Mouse (Mus musculus) megakaryocyte, embryonic 14.5 days (primary cell): ENCODE results near the gene Hmg20a. TPM values are rescaled to one million over a fixed set of nuclear protein-coding genes. Genes with fewer than 3 reads are reported as not detected.

Experiments
- H3K27me3 ChIP-seq: replicated peaks from 2 replicates; pipeline ENCODE3; 2012; ENCODE audit warnings: inconsistent platforms
- H3K36me3 ChIP-seq: replicated peaks from 2 replicates; pipeline ENCODE3; 2012; ENCODE audit warnings: low read length, inconsistent platforms, mixed read lengths
- H3K4me1 ChIP-seq: 2 replicates; pipeline ENCODE4 v1.6.1; 2012; ENCODE audit warnings: inconsistent platforms
- H3K4me3 ChIP-seq: replicated peaks from 2 replicates; pipeline ENCODE3; 2012; ENCODE audit warnings: moderate library complexity, mild to moderate bottlenecking, inconsistent platforms
- H3K9me3 ChIP-seq: 2 replicates; pipeline ENCODE4 v1.6.1; 2012; ENCODE audit warnings: inconsistent platforms
- FLI1 ChIP-seq: IDR thresholded peaks from 2 replicates; pipeline ENCODE4 v1.6.1; 2012; ENCODE audit warnings: low read length, inconsistent platforms, mixed read lengths
- GATA1 ChIP-seq: IDR thresholded peaks from 3 replicates; pipeline ENCODE4 v1.6.1; 2012; ENCODE audit warnings: mixed read lengths, low read length, inconsistent platforms, borderline replicate concordance
- polyA plus RNA-seq: library from polyadenylated mRNA; stranded (reverse); fragments of >175 nt; gene quantifications from 2 replicates; pipeline ENCODE4 v1.2.3, GENCODE M21; 2012; ENCODE audit warnings: low replicate concordance; ENCODE audit not compliant: insufficient read depth

The Hmg20a gene
- polyA plus RNA-seq, 1 experiment = 4.8 TPM

DNA sequence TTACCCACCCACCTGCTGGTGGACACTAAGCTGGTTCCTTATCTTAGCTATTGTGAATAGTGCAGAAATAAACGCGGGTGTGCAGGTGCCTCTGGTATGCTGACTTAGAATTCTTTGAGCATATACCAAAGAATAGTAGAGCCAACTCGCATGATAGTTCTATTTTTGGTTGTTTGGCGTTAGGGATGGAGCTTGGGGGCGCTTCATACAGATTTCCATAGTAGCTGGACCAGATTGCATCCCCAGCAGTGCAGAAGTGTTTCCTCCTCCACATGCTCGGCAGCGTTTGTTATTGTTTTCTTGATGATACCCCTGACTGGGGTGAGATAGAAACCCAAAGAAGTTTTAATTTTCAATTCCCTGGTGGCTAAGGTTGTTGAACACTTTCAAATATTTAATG lies 21.3 kb downstream of the Hmg20a start:
- Histone ChIP-seq H3K4me1 (no peaks in the 10 kb centered on the region), H3K27me3 (no peaks in the 10 kb centered on the region), H3K9me3 (no peaks in the 10 kb centered on the region), H3K4me3 (no peak overlapping the region), H3K36me3 (peaks cover 9% of the 10 kb centered on the region)
- TF ChIP-seq GATA1 (no peak), FLI1 (no peak)

DNA sequence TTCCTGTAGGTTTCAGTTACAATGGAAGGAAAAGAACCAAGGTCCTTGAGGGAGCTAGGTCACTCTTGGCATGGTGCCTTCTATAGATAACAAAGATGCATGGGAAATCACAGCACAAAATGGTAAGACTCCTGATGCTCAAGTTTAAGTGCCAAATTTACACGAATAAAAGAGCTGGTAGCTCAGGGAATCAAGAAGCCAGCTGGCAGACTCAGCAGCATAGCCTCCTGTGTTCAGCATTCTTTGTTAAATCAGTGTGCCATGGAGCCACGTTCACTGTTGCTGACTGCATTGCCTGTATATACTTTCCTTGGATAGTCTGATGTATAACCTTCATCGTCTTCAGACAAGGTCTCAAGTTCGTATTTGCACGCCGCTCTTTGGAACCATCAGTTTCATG lies 33.2 kb downstream of the Hmg20a start:
- Histone ChIP-seq H3K4me1 (peaks cover 7% of the 10 kb centered on the region; the same call in 1 of the 2 replicates), H3K4me3 (no peak overlapping the region), H3K9me3 (no peaks in the 10 kb centered on the region), H3K27me3 (no peaks in the 10 kb centered on the region), H3K36me3 (peaks cover 29% of the 10 kb centered on the region)
- TF ChIP-seq GATA1 = no peak
- TF ChIP-seq FLI1 = no peak

DNA sequence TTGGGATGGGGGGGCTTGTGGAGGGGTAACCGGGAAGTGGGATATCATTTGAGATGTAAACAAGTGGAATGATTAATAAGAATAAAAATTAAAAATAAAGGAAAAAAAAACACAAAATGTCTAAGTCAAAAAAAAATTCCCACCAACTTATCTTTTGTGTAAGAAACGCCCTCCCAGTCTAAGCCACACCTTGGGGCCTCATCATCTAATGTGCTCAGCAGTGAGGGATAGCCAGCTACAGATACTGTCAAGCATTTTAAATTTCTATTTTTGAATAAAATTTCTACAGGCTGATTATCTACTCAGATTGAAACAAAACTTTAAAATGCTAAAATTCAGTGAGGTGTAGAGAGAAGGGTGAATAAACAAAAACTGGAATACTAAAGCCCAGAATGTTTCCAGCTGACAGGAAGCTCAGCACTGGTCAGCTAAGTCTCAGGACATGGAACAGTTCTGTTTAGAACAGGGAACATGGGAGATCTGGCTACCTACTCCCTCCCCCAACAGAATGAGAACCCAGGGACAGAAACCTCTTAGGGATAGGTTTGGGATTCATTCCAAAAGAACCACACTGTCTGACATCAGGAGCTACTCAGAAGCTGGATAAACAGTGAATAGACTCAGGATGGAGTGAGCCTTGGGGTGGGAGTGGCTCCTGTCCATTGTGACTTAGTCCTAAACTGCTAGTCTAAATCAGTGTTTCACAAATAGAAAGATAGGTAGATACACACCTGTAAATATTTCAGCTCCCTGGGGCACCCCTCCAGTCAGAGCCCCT lies 34.8 kb downstream of the Hmg20a start:
- no peaks in the 10 kb centered on the region for H3K27me3 ChIP-seq
- no peak overlapping the region for H3K4me3 ChIP-seq
- peaks cover 29% of the 10 kb centered on the region for H3K36me3 ChIP-seq
- H3K9me3 ChIP-seq = no peaks in the 10 kb centered on the region
- TF ChIP-seq FLI1 (no peak), GATA1 (no peak)
- H3K4me1 ChIP-seq = peaks cover 13% of the 10 kb centered on the region; the same call in 1 of the 2 replicates

DNA sequence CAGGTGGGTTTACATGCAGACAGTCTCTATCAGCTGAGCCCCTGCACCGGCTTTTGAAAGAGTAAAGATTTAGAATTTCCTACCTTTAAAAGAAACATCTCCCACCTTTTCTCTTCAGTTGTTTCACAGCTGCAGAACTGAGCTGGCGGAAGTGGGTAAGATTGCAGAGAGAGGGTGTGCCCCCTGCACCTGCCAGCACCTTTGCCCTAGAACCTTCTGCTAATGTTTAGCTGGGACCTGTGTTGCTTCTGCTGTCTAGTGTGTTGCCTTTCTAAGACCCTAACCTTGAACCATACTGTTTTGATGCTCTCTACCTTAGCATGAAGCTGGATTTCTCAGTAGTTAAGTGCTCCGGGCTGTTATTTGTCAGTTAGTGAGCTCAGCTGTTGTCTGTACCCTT lies 38.0 kb downstream of the Hmg20a start:
- Histone ChIP-seq H3K9me3 (no peaks in the 10 kb centered on the region), H3K36me3 (peaks cover 20% of the 10 kb centered on the region), H3K4me1 (peaks cover 15% of the 10 kb centered on the region; the same call in 1 of the 2 replicates), H3K27me3 (no peaks in the 10 kb centered on the region), H3K4me3 (no peak overlapping the region)
- no peak for TF ChIP-seq GATA1
- TF ChIP-seq FLI1 = no peak

DNA sequence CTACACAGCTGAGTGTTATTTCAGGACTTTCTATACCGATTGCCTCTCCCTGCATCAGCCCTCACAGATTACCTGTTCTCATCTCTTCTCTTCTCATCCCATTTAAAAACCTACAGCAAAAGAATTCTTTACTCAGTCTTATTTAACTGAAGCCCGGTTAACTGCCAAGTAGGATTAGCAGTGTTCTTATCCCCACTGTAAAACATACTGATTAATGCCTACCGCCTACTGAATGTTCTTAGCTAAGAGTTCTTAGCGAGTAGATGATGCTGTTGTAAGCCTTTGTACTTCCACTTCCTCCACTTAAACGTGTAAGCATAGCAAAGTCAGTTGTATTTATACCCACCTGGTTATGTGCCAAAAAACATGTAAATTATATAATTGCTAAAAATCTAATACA lies 42.6 kb downstream of the Hmg20a start:
- Histone ChIP-seq H3K4me3 (no peak overlapping the region), H3K36me3 (peaks cover 16% of the 10 kb centered on the region), H3K9me3 (no peaks in the 10 kb centered on the region), H3K27me3 (no peaks in the 10 kb centered on the region), H3K4me1 (peaks cover 39% of the 10 kb centered on the region)
- TF ChIP-seq FLI1 (no peak), GATA1 (no peak)

DNA sequence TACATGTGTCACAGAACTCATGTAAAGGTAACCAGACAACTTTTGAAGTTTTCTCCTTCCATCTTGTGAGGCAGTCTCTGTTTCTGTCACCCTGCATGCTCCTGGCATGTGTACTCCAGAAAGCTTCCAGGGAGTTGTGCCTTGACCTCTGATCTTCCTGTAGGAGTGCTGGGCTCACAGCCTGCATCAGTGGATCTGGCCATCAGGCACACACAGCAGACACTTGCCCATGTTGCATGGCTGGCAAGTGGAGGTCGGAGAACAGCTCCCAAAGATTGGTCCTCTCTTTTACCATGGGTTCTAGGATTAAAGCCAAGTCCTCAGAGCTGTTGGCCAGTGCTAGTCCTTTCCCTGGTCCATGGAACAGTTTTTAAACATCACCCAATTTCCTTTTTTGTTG lies 44.2 kb downstream of the Hmg20a start:
- Histone ChIP-seq H3K4me1 (peaks cover 42% of the 10 kb centered on the region), H3K27me3 (no peaks in the 10 kb centered on the region), H3K4me3 (no peak overlapping the region), H3K36me3 (peaks cover 18% of the 10 kb centered on the region), H3K9me3 (no peaks in the 10 kb centered on the region)
- no peak for TF ChIP-seq GATA1
- TF ChIP-seq FLI1 = no peak

DNA sequence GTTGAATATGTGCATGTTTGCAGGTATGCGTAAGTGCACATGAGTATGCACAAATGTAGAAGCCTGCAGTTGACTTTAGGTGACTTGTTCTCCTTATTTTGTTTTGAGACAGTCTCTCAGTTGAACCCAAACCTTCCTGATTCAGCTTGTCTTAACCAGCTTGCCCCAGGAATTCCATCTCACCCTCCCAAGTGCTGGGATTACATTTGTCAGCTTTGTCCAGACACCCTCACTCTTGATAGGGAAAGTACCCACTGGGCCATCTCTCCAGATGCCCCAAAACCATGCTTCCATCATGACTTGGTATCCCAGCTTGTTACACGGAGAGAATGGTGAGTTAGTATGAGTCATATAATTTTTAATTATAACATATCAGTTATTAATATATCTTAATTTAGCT lies 44.6 kb downstream of the Hmg20a start:
- TF ChIP-seq FLI1 = no peak
- TF ChIP-seq GATA1 = no peak
- Histone ChIP-seq H3K4me1 (peaks cover 42% of the 10 kb centered on the region), H3K4me3 (no peak overlapping the region), H3K36me3 (peaks cover 22% of the 10 kb centered on the region), H3K9me3 (no peaks in the 10 kb centered on the region), H3K27me3 (no peaks in the 10 kb centered on the region)

DNA sequence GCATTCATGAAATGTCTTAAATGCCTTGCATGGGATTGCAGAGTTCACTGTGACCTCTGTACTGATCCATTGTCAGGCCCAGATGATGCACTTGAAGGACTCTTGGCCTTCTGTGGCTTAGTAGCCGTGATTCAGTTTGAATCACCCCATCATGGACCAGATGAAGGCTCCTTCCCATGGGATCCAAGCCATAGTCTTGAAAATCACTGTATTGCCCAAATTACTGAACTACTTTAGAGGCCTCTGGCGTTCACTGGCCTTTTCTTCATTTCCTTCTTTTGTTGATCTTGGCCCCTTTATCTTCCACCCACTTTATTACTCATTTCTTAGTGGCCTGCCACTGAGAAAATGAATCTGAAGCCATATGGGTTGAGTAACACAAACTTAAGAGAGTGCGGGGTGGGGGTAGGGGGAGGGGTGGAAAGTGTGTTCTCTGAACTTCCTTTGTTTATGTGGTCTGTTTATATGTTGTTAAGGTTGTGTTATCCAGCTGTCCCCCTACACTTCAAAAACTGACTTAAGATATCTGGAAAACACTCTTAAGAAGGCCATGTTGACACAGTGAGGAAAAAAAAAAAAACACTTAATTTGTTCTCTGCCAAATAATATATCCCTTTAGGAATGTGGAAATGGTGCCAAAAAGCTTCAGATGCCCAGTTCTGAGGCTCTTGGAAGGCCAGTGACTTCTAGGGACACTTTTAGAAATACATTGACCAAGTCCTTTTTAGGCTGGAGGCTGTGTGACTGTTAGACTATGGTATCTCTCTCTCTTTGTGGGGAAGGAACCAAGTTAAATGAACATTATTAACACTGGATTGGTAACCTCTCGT lies 45.5 kb downstream of the Hmg20a start:
- H3K36me3 ChIP-seq = peaks cover 31% of the 10 kb centered on the region
- H3K4me3 ChIP-seq = no peak overlapping the region
- no peaks in the 10 kb centered on the region for H3K9me3 ChIP-seq
- no peaks in the 10 kb centered on the region for H3K27me3 ChIP-seq
- TF ChIP-seq GATA1 (no peak), FLI1 (no peak)
- peaks cover 38% of the 10 kb centered on the region for H3K4me1 ChIP-seq

DNA sequence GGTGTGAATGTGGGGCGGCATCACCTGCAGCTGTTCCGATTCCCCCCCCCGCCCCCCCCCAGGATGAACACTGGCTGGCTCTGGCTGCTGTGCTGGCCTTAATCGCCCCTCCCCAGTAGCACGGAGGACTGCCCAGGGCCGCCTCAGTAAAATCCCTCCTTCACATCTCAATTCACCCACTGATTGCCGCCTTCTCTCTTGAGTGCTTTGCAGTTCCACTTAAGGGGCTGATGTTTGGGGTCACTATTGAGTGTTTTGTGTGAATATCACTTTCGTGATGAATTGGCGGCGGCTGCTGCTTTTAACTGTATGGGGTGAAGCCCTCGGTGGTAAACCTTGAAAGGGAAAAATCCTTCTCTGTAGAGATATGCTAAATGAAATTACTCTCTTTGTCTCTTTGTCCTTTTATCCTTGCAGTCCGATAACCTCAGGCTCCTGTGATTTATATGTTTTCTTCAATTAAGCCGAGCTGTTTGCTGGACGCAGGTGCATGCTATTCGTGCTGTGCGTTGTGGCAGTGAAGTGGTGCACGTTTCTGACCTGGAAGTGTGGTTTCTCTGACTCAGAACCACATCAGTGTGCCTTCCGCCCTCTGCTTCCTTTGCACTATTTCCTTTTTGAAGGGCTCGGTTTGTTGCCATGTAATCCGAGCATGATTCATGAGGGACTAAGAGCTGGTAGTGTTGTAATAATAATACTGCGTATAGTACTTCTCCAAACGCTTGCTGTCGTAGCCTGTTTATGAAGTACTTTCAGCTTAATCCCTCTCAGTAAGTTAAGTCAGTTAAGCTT lies 46.6 kb downstream of the Hmg20a start:
- no peaks in the 10 kb centered on the region for H3K9me3 ChIP-seq
- no peaks in the 10 kb centered on the region for H3K27me3 ChIP-seq
- H3K4me1 ChIP-seq = peaks cover 38% of the 10 kb centered on the region
- peak overlapping the region; percentile 85 for H3K4me3 ChIP-seq
- peaks cover 42% of the 10 kb centered on the region for H3K36me3 ChIP-seq
- TF ChIP-seq GATA1 (no peak), FLI1 (no peak)
